Comparison of ENCODE assay signal across 8 mouse cellular contexts in the genomic region with DNA sequence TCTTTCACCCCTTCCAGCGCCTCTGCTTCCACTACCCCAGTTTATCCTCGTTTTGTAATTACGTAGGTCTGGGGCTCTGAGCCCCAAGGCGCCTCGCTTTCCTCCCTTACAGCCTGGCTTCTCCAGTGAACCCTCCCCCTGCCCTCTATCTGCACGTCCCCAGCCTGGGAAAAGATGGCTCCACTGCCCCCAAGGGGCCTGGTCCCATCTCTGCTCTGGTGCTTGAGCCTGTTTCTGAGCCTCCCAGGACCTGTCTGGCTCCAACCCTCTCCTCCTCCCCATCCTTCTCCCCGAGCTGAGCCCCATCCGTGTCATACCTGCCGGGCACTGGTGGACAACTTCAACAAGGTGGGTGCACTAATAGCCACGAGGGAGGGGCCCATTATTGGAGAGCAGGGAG. TPM values are rescaled to one million over a fixed set of nuclear protein-coding genes. Genes with fewer than 3 reads are reported as not detected.
DNase-seq lines count a peak whose midpoint lies in the region; ATAC-seq and TF ChIP-seq lines count a peak whose summit lies in the region.

No protein-coding gene starts in this region.

- H3K4me1 ChIP-seq in lung, embryonic 14.5 days (ENCODE audit: insufficient read depth) = no peaks in the 10 kb centered on the region
- H3K4me1 ChIP-seq in forebrain, embryonic 14.5 days (ENCODE audit: control insufficient read depth, insufficient read depth, low read length) = peaks cover 7% of the 10 kb centered on the region
- H3K4me1 ChIP-seq in kidney, postnatal 0 days (replicated peaks; ENCODE audit: insufficient read depth, low read length) = peaks cover 11% of the 10 kb centered on the region
- peaks cover 41% of the 10 kb centered on the region for H3K4me1 ChIP-seq in midbrain, embryonic 13.5 days (replicated peaks)

- ATAC-seq in lung, embryonic 14.5 days (ENCODE audit: insufficient read depth) = peak; percentile 54; the same call in 1 of the 2 replicates
- peak; percentile 54 for ATAC-seq in forebrain, embryonic 14.5 days
- peak; percentile 27 for ATAC-seq in kidney, postnatal 0 days (replicated peaks; ENCODE audit: low FRiP score, low read depth)
- peak; percentile 75 for ATAC-seq in midbrain, embryonic 13.5 days

- H3K9me3 ChIP-seq in lung, embryonic 14.5 days (ENCODE audit: low read depth, low read length) = no peaks in the 10 kb centered on the region
- H3K9me3 ChIP-seq in forebrain, embryonic 14.5 days (replicated peaks; ENCODE audit: control insufficient read depth, low read length) = no peaks in the 10 kb centered on the region
- no peaks in the 10 kb centered on the region for H3K9me3 ChIP-seq in kidney, postnatal 0 days (replicated peaks; ENCODE audit: low read length)
- no peaks in the 10 kb centered on the region for H3K9me3 ChIP-seq in midbrain, embryonic 13.5 days

- intact Hi-C loops in gastrocnemius, postnatal 36 days (cut with DNase I) = no loop called here

- H3K4me2 ChIP-seq in lung, embryonic 14.5 days = peak overlapping the region; percentile 77
- peak overlapping the region; percentile 76 for H3K4me2 ChIP-seq in forebrain, embryonic 14.5 days (ENCODE audit: low read length)
- H3K4me2 ChIP-seq in kidney, postnatal 0 days (ENCODE audit: low read length) = peak overlapping the region; percentile 72
- peak overlapping the region; percentile 84 for H3K4me2 ChIP-seq in midbrain, embryonic 13.5 days (replicated peaks)

- H3K36me3 ChIP-seq in lung, embryonic 14.5 days (ENCODE audit: insufficient read depth) = 0 out of 2 replicates have a peak, but pooled peaks cover 2% of the 10 kb centered on the region
- H3K36me3 ChIP-seq in forebrain, embryonic 14.5 days (ENCODE audit: control insufficient read depth, insufficient read depth, low read length) = peaks cover 17% of the 10 kb centered on the region
- H3K36me3 ChIP-seq in kidney, postnatal 0 days (ENCODE audit: insufficient read depth, low read length) = no peaks in the 10 kb centered on the region; the same call in 1 of the 2 replicates
- peaks cover 19% of the 10 kb centered on the region for H3K36me3 ChIP-seq in midbrain, embryonic 13.5 days

- 9% methylated on average over 10 of the region's 10 CpGs for WGBS in lung, embryonic 14.5 days
- 7% methylated on average over 10 of the region's 10 CpGs for WGBS in forebrain, embryonic 14.5 days
- WGBS in kidney, postnatal 0 days = 8% methylated on average over 10 of the region's 10 CpGs
- WGBS in midbrain, embryonic 13.5 days = 6% methylated on average over 10 of the region's 10 CpGs

- H3K27ac ChIP-seq in lung, embryonic 14.5 days (ENCODE audit: low read depth) = peak overlapping the region; percentile 81
- H3K27ac ChIP-seq in forebrain, embryonic 14.5 days (ENCODE audit: low read depth, low read length) = peak overlapping the region; percentile 85
- peak overlapping the region; percentile 55 for H3K27ac ChIP-seq in kidney, postnatal 0 days
- peak overlapping the region; percentile 90 for H3K27ac ChIP-seq in midbrain, embryonic 13.5 days

- peak overlapping the region; percentile 46 for H3K4me3 ChIP-seq in lung, embryonic 14.5 days (ENCODE audit: low read depth, low read length)
- peak overlapping the region; percentile 70 for H3K4me3 ChIP-seq in forebrain, embryonic 14.5 days (ENCODE audit: low read depth, low read length)
- H3K4me3 ChIP-seq in kidney, postnatal 0 days (replicated peaks; ENCODE audit: low read depth, low read length) = peak overlapping the region; percentile 47
- H3K4me3 ChIP-seq in midbrain, embryonic 13.5 days (replicated peaks) = peak overlapping the region; percentile 65

- peak; percentile 40 for DNase-seq in lung, embryonic 14.5 days
- DNase-seq in lung, postnatal 14 days = no peak
- peak; percentile 16 for DNase-seq in c-Kit-positive CD71-positive TER-119-positive erythroid progenitor cells, embryonic 14.5 days (ENCODE audit: low spot score)
- DNase-seq in forebrain, embryonic 14.5 days (ENCODE audit: low spot score) = peak; percentile 49
- DNase-seq in kidney, postnatal 0 days (ENCODE audit: low spot score) = peak; percentile 22
- DNase-seq in gastrocnemius, postnatal 36 days = no peak
- DNase-seq in urinary bladder, postnatal 25 days (ENCODE audit: low spot score) = no peak

- peaks cover 22% of the 10 kb centered on the region for H3K27me3 ChIP-seq in lung, embryonic 14.5 days (ENCODE audit: insufficient read depth, low read length)
- H3K27me3 ChIP-seq in forebrain, embryonic 14.5 days (replicated peaks; ENCODE audit: control insufficient read depth, insufficient read depth, low read length) = no peaks in the 10 kb centered on the region
- H3K27me3 ChIP-seq in kidney, postnatal 0 days (ENCODE audit: insufficient read depth, low read length) = no peaks in the 10 kb centered on the region
- peaks cover 24% of the 10 kb centered on the region; the same call in 1 of the 2 replicates for H3K27me3 ChIP-seq in midbrain, embryonic 13.5 days

- no peak for TF ChIP-seq CTCF in lung, embryonic 14.5 days (IDR thresholded peaks at IDR 0.05; ENCODE audit: low read depth)
- 0 out of 2 replicates have a peak, but pooled peaks have one; percentile 22 for TF ChIP-seq CTCF in kidney, postnatal 0 days (IDR thresholded peaks at IDR 0.05; ENCODE audit: low read depth)

- H3K9ac ChIP-seq in lung, embryonic 14.5 days = peak overlapping the region; percentile 62
- H3K9ac ChIP-seq in forebrain, embryonic 14.5 days (ENCODE audit: low read length) = peak overlapping the region; percentile 75
- H3K9ac ChIP-seq in kidney, postnatal 0 days (ENCODE audit: low read depth, low read length) = peak overlapping the region; percentile 65
- H3K9ac ChIP-seq in midbrain, embryonic 13.5 days (replicated peaks) = peak overlapping the region; percentile 87

RNA-seq across cellular contexts. Expression of a gene that starts 0.6 kb away (rescaled TPM):
- 20.7 and 27.0 TPM in 2 replicates for polyA plus RNA-seq in lung, embryonic 14.5 days (2014; fragmentation: Nextera tagmentation; extraction: Ambion mirVana)
- polyA plus RNA-seq in forebrain, embryonic 14.5 days (2014; fragmentation: Nextera tagmentation; extraction: Ambion mirVana) = 37.2 and 49.4 TPM in 2 replicates
- 25.7 and 28.7 TPM in 2 replicates for polyA plus RNA-seq in kidney, postnatal 0 days (2015; fragmentation: Nextera tagmentation; extraction: Ambion mirVana)
- polyA plus RNA-seq in midbrain, embryonic 13.5 days (2015; fragmentation: Nextera tagmentation; extraction: Ambion mirVana) = 49.4 and 56.5 TPM in 2 replicates
- total RNA-seq in gastrocnemius, postnatal 36 days (2021) = 10 to 100 TPM; 39.1 to 49.8 TPM

RNA-seq across cellular contexts. Expression of a gene that starts 12.5 kb away (rescaled TPM):
- 7.7 and 9.1 TPM in 2 replicates for polyA plus RNA-seq in lung, embryonic 14.5 days (2014; fragmentation: Nextera tagmentation; extraction: Ambion mirVana)
- 1.3 and 2.0 TPM in 2 replicates for polyA plus RNA-seq in forebrain, embryonic 14.5 days (2014; fragmentation: Nextera tagmentation; extraction: Ambion mirVana)
- polyA plus RNA-seq in kidney, postnatal 0 days (2015; fragmentation: Nextera tagmentation; extraction: Ambion mirVana) = 28.0 and 28.8 TPM in 2 replicates
- polyA plus RNA-seq in midbrain, embryonic 13.5 days (2015; fragmentation: Nextera tagmentation; extraction: Ambion mirVana) = 0.96 and 1.4 TPM in 2 replicates
- 1 to 10 TPM; 3.8 to 5.1 TPM for total RNA-seq in gastrocnemius, postnatal 36 days (2021)

RNA-seq across cellular contexts. Expression of a gene that starts 18.0 kb away (rescaled TPM):
- polyA plus RNA-seq in lung, embryonic 14.5 days (2014; fragmentation: Nextera tagmentation; extraction: Ambion mirVana) = 0.05 and 0.16 TPM in 2 replicates
- 3.2 and 5.4 TPM in 2 replicates for polyA plus RNA-seq in forebrain, embryonic 14.5 days (2014; fragmentation: Nextera tagmentation; extraction: Ambion mirVana)
- polyA plus RNA-seq in kidney, postnatal 0 days (2015; fragmentation: Nextera tagmentation; extraction: Ambion mirVana) = 0.52 and 0.55 TPM in 2 replicates
- polyA plus RNA-seq in midbrain, embryonic 13.5 days (2015; fragmentation: Nextera tagmentation; extraction: Ambion mirVana) = 5.2 and 6.0 TPM in 2 replicates
- not detected for total RNA-seq in gastrocnemius, postnatal 36 days (2021)

RNA-seq across cellular contexts. Expression of a gene that starts 25.4 kb away (rescaled TPM):
- 12.0 and 12.2 TPM in 2 replicates for polyA plus RNA-seq in lung, embryonic 14.5 days (2014; fragmentation: Nextera tagmentation; extraction: Ambion mirVana)
- polyA plus RNA-seq in forebrain, embryonic 14.5 days (2014; fragmentation: Nextera tagmentation; extraction: Ambion mirVana) = not detected in 2 replicates
- polyA plus RNA-seq in kidney, postnatal 0 days (2015; fragmentation: Nextera tagmentation; extraction: Ambion mirVana) = 10.9 and 11.1 TPM in 2 replicates
- polyA plus RNA-seq in midbrain, embryonic 13.5 days (2015; fragmentation: Nextera tagmentation; extraction: Ambion mirVana) = 0.13 TPM in 1 of 2 replicates, not detected in the other
- under 1 TPM; 0.13 to 0.15 TPM for total RNA-seq in gastrocnemius, postnatal 36 days (2021)

RNA-seq across cellular contexts. Expression of a gene that starts 41.4 kb away (rescaled TPM):
- polyA plus RNA-seq in lung, embryonic 14.5 days (2014; fragmentation: Nextera tagmentation; extraction: Ambion mirVana) = 70.0 and 76.4 TPM in 2 replicates
- 88.0 and 94.4 TPM in 2 replicates for polyA plus RNA-seq in forebrain, embryonic 14.5 days (2014; fragmentation: Nextera tagmentation; extraction: Ambion mirVana)
- polyA plus RNA-seq in kidney, postnatal 0 days (2015; fragmentation: Nextera tagmentation; extraction: Ambion mirVana) = 111 and 114 TPM in 2 replicates
- polyA plus RNA-seq in midbrain, embryonic 13.5 days (2015; fragmentation: Nextera tagmentation; extraction: Ambion mirVana) = 84.3 and 87.6 TPM in 2 replicates
- 10 to 100 TPM; 24.8 to 27.9 TPM for total RNA-seq in gastrocnemius, postnatal 36 days (2021)

Comparison
In these comparisons a context has a peak if more than half of its experiments do, and no peak if none do; other contexts are left out.
1. DNase-seq: peak in lung, embryonic 14.5 days (single experiment), c-Kit-positive CD71-positive TER-119-positive erythroid progenitor cells, embryonic 14.5 days (single experiment), forebrain, embryonic 14.5 days (single experiment) and kidney, postnatal 0 days (single experiment); none in lung, postnatal 14 days (single experiment), gastrocnemius, postnatal 36 days (0 of 2) and urinary bladder, postnatal 25 days (single experiment).
2. Peak in every context shown above with its lines, with median percentiles within 50 percentile points of each other: ATAC-seq, H3K27ac ChIP-seq, H3K4me2 ChIP-seq, H3K4me3 ChIP-seq and H3K9ac ChIP-seq.